Mouse (Mus musculus) midbrain, embryonic 14.5 days (tissue): ENCODE data around the gene Ezh1. TPM values are rescaled to one million over a fixed set of nuclear protein-coding genes. Genes with fewer than 3 reads are reported as not detected.
A peak's percentile ranks its signal among the peaks of the same experiment; 100 is the strongest.
"Not testable (repeated sequence)": the region's sequence is repeated elsewhere in the genome, so short reads cannot be mapped to it uniquely, and the experiment has no call there.

Experiments
- ATAC-seq: fragments of 200-750 bp; cut with Nextera tagmentation; 2 replicates; pipeline ENCODE4 v1.8.0; 2017; ENCODE audit warnings: moderate number of reproducible peaks, moderate library complexity; ENCODE audit not compliant: low FRiP score, low TSS enrichment
- DNase-seq: peaks from one replicate; pipeline ENCODE4 v3.0.0-alpha.2; 2015
- H3K27ac ChIP-seq: fragments of 300-500 bp; sonication (generic); replicated peaks from 2 replicates; pipeline ENCODE4 v1.5.1; 2014; ENCODE audit warnings: mild to moderate bottlenecking, low read depth, low read length, moderate library complexity
- H3K27me3 ChIP-seq: fragments of 300-500 bp; sonication (generic); 2 replicates; pipeline ENCODE4 v1.6.1; 2014; ENCODE audit warnings: low read length, control low read depth, mixed read lengths; ENCODE audit not compliant: control insufficient read depth, insufficient read depth
- H3K36me3 ChIP-seq: fragments of 300-500 bp; sonication (generic); 2 replicates; pipeline ENCODE4 v1.6.1; 2014; ENCODE audit warnings: low read length, control low read depth; ENCODE audit not compliant: control insufficient read depth, insufficient read depth
- H3K4me1 ChIP-seq: fragments of 300-500 bp; sonication (generic); 2 replicates; pipeline ENCODE4 v1.6.1; 2014; ENCODE audit warnings: mild to moderate bottlenecking, antibody characterized with exemption, low read length, control low read depth; ENCODE audit not compliant: control insufficient read depth, insufficient read depth
- H3K4me2 ChIP-seq: fragments of 300-500 bp; sonication (generic); 2 replicates; pipeline ENCODE4 v1.6.1; 2014; ENCODE audit warnings: mild to moderate bottlenecking, low read length, moderate library complexity
- H3K4me3 ChIP-seq: fragments of 300-500 bp; sonication (generic); replicated peaks from 2 replicates; pipeline ENCODE4 v1.5.1; 2014; ENCODE audit warnings: low read depth, low read length
- H3K9ac ChIP-seq: fragments of 300-500 bp; sonication (generic); replicated peaks from 2 replicates; pipeline ENCODE4 v1.6.1; 2014; ENCODE audit warnings: mild to moderate bottlenecking, low read length, moderate library complexity
- H3K9me3 ChIP-seq: fragments of 300-500 bp; sonication (generic); 2 replicates; pipeline ENCODE4 v1.6.1; 2016; ENCODE audit warnings: low read length, control low read depth, mixed read lengths; ENCODE audit not compliant: control insufficient read depth
- WGBS: fragments of 180-500 bp; shearing (Covaris S2); extraction: QIAGEN DNeasy Blood & Tissue Kit; methylation state at CpG from one replicate; pipeline ENCODE4 v1.1.7; 2014; 5-methylcytosine and 5-hydroxymethylcytosine counted together
- polyA plus RNA-seq: library from polyadenylated mRNA; unstranded; fragments of >200 nt; fragmentation: Nextera tagmentation; extraction: Ambion mirVana; gene quantifications from 2 replicates; pipeline ENCODE4 v1.2.1, GENCODE M21; 2014

Ezh1 gene
- polyA plus RNA-seq, 1 experiment from 2014 or later: 25.1 TPM

DNA sequence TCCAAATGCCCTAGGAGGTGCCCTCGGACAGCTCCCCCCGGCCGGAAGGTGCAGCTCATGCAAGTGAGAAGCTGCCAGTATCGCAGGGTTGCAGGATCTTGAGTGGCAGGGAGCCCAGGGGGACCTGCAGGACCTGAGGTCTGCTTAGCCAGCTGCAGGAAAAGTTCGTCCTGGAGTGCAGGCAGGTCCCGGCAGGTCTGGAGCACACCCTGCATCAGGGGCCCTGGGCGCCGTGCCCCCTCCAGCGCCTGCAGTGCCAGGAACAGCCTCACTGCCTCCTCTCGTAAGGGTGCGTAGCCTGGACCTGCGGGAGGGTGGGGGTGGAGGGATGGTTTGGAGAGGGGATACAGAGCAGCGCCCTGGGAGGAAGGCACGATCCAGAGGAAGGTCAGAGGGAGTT, 59.9 kb downstream of the Ezh1 start:
- peaks cover 49% of the 10 kb centered on the region for H3K36me3 ChIP-seq
- no peak overlapping the region for H3K9ac ChIP-seq
- H3K27ac ChIP-seq: no peak overlapping the region
- H3K4me2 ChIP-seq: no peak overlapping the region
- DNase-seq: no peak
- peaks cover 23% of the 10 kb centered on the region for H3K4me1 ChIP-seq
- H3K4me3 ChIP-seq: no peak overlapping the region
- peaks cover 75% of the 10 kb centered on the region for H3K27me3 ChIP-seq
- 54% methylated on average over 14 of the region's 14 CpGs for WGBS
- no peak for ATAC-seq
- no peaks in the 10 kb centered on the region for H3K9me3 ChIP-seq

DNA sequence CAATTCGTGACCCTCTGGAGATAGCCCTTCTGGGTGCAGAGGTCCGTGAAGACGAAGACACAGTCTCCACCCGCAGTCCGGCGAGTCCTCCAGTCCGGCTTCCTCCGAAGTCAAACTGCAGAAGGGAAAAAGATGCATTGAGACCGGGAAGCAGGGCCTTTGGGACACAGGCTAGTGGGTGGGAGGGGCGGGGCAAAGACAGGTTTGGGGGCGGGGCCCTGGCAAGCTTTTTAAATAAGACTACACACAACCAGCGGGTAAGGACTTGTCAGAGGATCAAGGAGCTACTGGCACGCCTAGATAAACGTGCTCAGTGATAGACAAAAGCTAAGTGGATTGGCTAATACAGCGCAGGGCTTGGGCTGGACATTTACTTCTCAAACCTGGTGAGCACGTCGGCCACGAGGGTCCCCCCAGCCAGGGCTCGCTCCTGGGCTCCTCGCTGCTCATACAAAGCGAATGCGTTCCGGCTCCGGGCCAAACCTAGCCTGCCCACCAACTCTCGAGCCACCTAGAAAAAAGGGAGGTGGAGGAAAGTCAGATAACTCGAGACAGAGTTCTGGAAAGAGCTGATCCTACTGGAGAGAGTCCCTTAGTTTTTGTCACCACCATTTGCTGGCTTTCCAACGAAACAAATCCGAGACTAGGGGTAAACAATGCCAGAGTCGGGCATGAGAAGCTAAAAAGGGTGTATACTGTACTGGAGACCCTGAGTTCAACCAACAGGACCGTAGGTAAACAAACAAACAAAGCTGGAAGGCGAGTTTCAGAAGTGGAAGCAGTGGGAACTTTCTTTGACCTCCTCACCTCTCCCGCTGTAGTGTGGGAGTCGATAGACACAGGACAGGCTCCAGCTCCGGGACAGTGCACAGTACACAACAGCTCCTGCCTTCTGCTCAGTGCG, 61.3 kb downstream of the Ezh1 start:
- 18% methylated on average over 35 of the region's 35 CpGs for WGBS
- no peak for DNase-seq
- no peak for ATAC-seq
- Histone ChIP-seq H3K9me3 (no peaks in the 10 kb centered on the region), H3K4me3 (no peak overlapping the region), H3K27ac (no peak overlapping the region), H3K4me2 (no peak overlapping the region), H3K4me1 (peaks cover 15% of the 10 kb centered on the region), H3K27me3 (peaks cover 75% of the 10 kb centered on the region), H3K9ac (no peak overlapping the region), H3K36me3 (peaks cover 51% of the 10 kb centered on the region)

DNA sequence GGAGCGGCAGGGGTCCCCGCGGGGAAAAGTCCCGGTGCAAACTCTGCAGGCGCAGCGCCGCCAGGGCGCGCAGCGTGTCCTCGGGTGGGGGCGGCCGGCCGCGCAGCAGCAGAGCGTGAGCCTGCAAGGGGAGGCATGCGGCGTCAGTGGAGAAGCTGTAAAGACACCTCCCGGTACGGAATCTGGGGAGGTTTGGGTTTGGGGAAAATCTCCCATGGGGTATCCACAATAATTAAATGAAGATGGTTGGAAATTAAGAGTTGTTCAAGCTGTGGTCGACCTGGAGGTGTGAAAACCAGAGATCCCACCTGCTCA, 62.0 kb downstream of the Ezh1 start:
- DNase-seq (no peak), ATAC-seq (no peak)
- H3K4me1 ChIP-seq: peaks cover 9% of the 10 kb centered on the region
- H3K9ac ChIP-seq: no peak overlapping the region; the same call in 1 of the 2 replicates
- peak overlapping the region; percentile 24 for H3K4me3 ChIP-seq
- H3K27me3 ChIP-seq: peaks cover 70% of the 10 kb centered on the region
- H3K27ac ChIP-seq: no peak overlapping the region
- WGBS: 4% methylated on average over 21 of the region's 21 CpGs
- H3K36me3 ChIP-seq: peaks cover 51% of the 10 kb centered on the region
- H3K4me2 ChIP-seq: peak overlapping the region; percentile 41
- H3K9me3 ChIP-seq: no peaks in the 10 kb centered on the region

DNA sequence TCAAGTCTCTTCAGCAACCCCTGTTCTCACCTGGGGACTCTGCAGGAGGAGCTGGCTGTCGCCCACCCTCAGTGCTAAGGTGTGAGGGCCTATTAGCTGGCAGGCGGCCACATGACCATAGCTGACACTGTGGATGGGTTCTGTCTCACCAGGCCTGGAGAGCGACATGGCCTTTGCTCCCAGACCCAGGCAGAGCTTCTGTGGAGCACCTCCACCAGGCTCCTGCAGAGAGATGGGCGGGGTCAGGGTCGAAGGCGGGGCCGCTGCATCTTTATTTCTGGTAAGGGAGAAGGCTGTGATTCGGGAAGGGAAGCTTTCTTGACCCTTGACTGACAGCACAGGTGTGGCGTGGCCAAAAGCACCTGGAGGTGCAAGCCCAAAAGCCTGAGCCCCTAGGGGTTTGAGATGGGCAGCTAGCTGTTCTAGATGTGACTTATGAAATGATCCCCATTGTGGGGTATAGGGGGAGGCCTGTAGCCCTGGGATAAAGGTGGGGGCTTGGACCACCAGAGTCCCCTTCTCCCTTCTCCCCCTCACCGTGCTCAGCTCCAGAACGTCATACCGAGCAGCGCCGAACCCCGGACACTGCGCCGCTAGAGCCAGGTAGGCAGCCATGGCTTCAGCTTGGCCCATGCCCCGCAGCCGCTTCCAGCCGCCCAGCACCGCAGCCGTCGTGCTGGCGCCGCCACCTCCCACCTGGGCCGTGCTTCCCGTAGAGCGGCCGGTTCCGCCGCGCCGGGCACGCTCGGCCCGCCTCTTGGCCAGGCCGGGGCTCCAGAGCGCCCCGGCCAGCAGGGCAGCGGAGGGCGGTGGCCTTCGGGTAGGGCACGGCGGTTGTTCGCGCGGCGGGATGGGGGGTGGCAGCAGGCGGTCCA, 62.5 kb downstream of the Ezh1 start:
- ATAC-seq (no peak), DNase-seq (no peak)
- Histone ChIP-seq H3K4me1 (peaks cover 6% of the 10 kb centered on the region; the same call in 1 of the 2 replicates), H3K4me3 (peak overlapping the region; percentile 24), H3K4me2 (peak overlapping the region; percentile 41), H3K36me3 (peaks cover 51% of the 10 kb centered on the region), H3K27ac (no peak overlapping the region), H3K9ac (no peak overlapping the region; the same call in 1 of the 2 replicates), H3K27me3 (peaks cover 64% of the 10 kb centered on the region), H3K9me3 (no peaks in the 10 kb centered on the region)
- 8% methylated on average over 49 of the region's 49 CpGs for whole genome bisulfite sequencing

DNA sequence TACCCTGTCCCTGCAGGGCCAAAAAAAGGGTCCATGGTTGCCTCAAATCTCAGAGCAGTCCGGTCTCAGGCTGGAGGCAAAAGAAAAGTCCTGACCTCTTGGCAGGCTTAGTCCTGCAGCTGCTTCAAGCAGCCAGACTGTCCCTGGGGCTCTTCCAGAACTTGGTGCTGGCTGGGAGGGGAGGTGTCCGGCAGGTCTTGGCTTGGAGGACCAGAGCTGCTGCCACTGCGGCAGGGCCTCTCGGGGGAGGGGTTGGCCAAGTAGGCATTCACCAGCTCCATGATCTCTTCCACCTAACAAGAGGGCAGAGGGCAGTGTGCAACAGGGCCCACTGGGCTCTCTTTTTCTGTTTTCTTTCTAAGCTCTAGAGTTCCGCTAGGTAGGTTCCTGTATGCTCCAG, 63.5 kb downstream of the Ezh1 start:
- no peak for DNase-seq
- no peak for ATAC-seq
- 48% methylated on average over 5 of the region's 5 CpGs for WGBS

DNA sequence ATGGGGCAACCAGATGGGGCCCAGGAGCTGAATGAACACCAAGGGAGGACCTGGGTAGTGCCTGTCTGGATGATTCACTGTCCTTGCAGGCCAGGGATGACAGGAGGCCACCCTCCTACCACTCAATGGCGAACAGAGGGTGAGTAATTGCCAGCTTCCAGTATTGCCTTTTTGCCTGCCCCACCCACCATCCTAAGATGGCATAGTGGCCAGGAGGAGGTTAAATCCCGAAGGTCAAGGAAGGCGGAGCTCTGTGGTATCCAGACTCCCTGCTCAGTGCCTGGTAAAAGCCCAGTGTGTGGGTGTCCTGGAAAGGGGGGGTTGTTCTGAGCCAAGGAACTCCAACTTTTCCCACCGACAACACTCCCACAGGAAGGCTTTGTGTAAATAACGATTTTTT, 64.0 kb downstream of the Ezh1 start:
- no peak for ATAC-seq
- Histone ChIP-seq H3K9me3 (no peaks in the 10 kb centered on the region), H3K4me1 (peaks cover 6% of the 10 kb centered on the region; the same call in 1 of the 2 replicates), H3K27ac (no peak overlapping the region), H3K4me2 (no peak overlapping the region), H3K9ac (no peak overlapping the region), H3K36me3 (peaks cover 45% of the 10 kb centered on the region), H3K27me3 (peaks cover 50% of the 10 kb centered on the region), H3K4me3 (no peak overlapping the region)
- DNase-seq: no peak
- 57% methylated on average over 5 of the region's 5 CpGs for WGBS

More for the DNA sequence above, 63.5 kb downstream of the Ezh1 start:
- peaks cover 55% of the 10 kb centered on the region for H3K27me3 ChIP-seq
- no peak overlapping the region for H3K9ac ChIP-seq
- H3K27ac ChIP-seq: no peak overlapping the region
- H3K4me2 ChIP-seq: no peak overlapping the region
- peaks cover 49% of the 10 kb centered on the region for H3K36me3 ChIP-seq
- H3K4me1 ChIP-seq: peaks cover 6% of the 10 kb centered on the region; the same call in 1 of the 2 replicates
- no peaks in the 10 kb centered on the region for H3K9me3 ChIP-seq
- H3K4me3 ChIP-seq: no peak overlapping the region

DNA sequence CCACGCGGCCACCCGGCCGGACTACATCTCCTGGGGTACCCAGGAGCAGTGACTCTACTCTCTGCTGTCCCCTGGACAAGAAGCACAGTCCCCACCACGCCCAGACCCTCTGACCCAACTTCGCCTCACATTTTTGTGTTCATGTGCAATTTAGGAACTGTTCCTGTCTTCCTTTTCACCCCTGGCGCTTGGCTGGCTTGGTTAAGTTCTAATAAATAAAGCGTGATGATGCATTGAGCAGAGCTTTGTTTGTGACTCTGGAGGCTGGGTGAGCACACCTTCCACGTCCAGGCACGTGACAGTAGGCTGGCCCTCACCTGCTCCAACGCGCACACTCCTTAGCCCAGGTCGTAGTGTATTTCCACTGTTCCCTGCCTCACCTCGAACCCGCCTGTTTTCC, 64.7 kb downstream of the Ezh1 start:
- Histone ChIP-seq H3K4me1 (peaks cover 8% of the 10 kb centered on the region; the same call in 1 of the 2 replicates), H3K4me2 (no peak overlapping the region), H3K9ac (no peak overlapping the region), H3K36me3 (peaks cover 41% of the 10 kb centered on the region), H3K27me3 (peaks cover 42% of the 10 kb centered on the region), H3K4me3 (no peak overlapping the region), H3K9me3 (no peaks in the 10 kb centered on the region), H3K27ac (no peak overlapping the region)
- WGBS: 89% methylated on average over 15 of the region's 15 CpGs
- DNase-seq (no peak), ATAC-seq (no peak)

DNA sequence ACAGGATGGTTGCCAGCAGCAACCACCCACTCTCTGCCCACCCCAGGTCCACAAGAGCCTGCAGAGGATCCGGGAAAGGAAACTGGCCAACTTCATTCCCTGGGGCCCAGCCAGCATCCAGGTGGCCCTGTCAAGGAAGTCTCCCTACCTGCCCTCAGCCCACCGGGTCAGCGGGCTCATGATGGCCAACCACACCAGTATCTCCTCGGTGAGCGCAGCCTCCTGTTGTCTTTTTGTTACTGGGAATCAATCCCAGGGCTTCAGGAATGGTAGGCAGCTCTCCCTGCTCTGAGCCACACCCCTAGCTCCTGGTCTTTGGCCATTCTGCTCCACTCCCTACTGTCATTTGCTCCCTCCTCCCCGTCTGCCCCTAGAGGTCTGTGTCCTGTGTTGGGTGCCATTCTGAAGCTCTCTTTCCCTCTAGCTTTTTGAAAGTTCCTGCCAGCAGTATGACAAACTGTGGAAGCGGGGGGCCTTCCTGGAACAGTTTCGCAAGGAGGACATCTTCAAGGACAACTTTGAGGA, 65.2 kb downstream of the Ezh1 start:
- H3K4me3 ChIP-seq, H3K9ac ChIP-seq, DNase-seq, H3K4me2 ChIP-seq, ATAC-seq, H3K9me3 ChIP-seq, H3K27ac ChIP-seq: not testable (repeated sequence)
- peaks cover 36% of the 10 kb centered on the region for H3K36me3 ChIP-seq
- H3K4me1 ChIP-seq: peaks cover 13% of the 10 kb centered on the region
- H3K27me3 ChIP-seq: peaks cover 37% of the 10 kb centered on the region
- WGBS: 85% methylated on average over 6 of the region's 8 CpGs
